Mouse (Mus musculus): ENCODE results near the gene Agap1. TPM values are rescaled to one million over a fixed set of nuclear protein-coding genes. Genes with fewer than 3 reads are reported as not detected.

Gene Agap1
- polyA plus RNA-seq, 1 experiment from 2014 or later, result 17.9 TPM

DNA sequence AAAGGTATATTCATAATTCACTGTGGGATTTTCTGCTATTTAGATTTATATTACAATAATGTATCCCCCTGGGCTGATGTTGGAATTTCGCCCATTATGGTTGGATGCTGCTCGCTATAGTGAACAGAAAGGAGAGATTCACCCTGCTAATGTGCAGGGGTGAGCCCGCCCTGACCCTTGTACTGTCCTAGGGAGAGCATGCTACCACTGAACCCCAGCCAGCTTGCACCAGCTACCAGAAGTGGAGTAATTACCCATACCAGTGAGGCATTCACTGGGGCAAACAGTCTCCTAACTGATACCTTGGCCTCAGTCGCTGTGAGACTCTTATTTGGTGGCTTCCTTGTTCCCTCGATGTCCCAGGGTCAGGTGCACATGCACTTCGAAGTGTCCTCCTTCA lies 281.4 kb downstream of the Agap1 start:
- Histone ChIP-seq H3K4me2 (ENCODE audit: low read length) (no peak overlapping the region), H3K4me3 (ENCODE audit: low read depth, low read length) (no peak overlapping the region), H3K9me3 (ENCODE audit: control insufficient read depth, low read length) (no peaks in the 10 kb centered on the region), H3K27ac (ENCODE audit: low read depth) (no peak overlapping the region), H3K9ac (ENCODE audit: low read length) (no peak overlapping the region), H3K36me3 (ENCODE audit: control insufficient read depth, insufficient read depth, low read length) (peaks cover 6% of the 10 kb centered on the region; the same call in 1 of the 2 replicates), H3K27me3 (replicated peaks; ENCODE audit: control insufficient read depth, insufficient read depth, low read length) (no peaks in the 10 kb centered on the region), H3K4me1 (replicated peaks; ENCODE audit: control insufficient read depth, insufficient read depth, low read length) (no peaks in the 10 kb centered on the region)
- 89% methylated on average over 6 of the region's 6 CpGs for WGBS
- DNase-seq (ENCODE audit: low spot score) (no peak), ATAC-seq (replicated peaks; ENCODE audit: low FRiP score, low TSS enrichment, low read depth) (no peak)

DNA sequence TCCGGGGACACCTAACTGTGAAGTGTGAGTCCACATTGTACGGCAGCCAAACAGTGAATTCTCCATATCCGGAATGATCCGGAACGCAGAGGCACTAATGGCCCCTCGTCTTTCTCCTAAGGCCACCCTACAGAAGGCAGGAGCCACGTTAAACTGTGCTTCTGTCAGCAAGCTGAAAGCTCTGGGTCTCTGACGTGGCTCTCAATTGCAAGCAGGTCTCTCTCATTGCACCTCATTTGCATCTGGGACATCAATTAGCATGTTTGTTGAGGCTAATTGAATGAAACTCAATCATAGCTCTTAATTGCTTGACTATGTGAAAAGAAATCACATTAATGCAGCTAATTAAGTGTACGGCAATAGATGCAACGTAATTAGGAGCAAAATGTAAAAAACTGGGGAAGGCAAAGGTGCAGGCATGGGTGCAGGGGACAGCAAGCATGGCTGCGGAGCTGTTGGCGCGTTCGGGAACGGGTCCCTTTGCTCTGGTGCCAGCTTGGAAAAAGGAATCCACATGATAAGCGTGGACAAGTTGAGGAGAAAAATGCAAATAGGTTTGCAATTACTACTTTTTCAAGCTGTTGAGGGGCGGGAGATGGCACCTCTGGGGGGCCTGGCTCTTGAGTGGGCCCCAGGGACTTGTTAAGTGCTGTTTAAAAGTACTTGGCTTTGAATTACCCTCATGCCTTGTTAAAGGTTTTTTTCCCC lies 284.6 kb downstream of the Agap1 start:
- H3K4me1 ChIP-seq (replicated peaks; ENCODE audit: control insufficient read depth, insufficient read depth, low read length), result no peaks in the 10 kb centered on the region
- WGBS, result 72% methylated on average over 17 of the region's 17 CpGs
- no peak overlapping the region for H3K27ac ChIP-seq (ENCODE audit: low read depth)
- H3K9ac ChIP-seq (ENCODE audit: low read length), result no peak overlapping the region
- peaks cover 18% of the 10 kb centered on the region; the same call in 1 of the 2 replicates for H3K36me3 ChIP-seq (ENCODE audit: control insufficient read depth, insufficient read depth, low read length)
- no peaks in the 10 kb centered on the region for H3K27me3 ChIP-seq (replicated peaks; ENCODE audit: control insufficient read depth, insufficient read depth, low read length)
- H3K9me3 ChIP-seq (ENCODE audit: control insufficient read depth, low read length), result no peaks in the 10 kb centered on the region
- H3K4me3 ChIP-seq (ENCODE audit: low read depth, low read length), result no peak overlapping the region
- DNase-seq (ENCODE audit: low spot score) (no peak), ATAC-seq (replicated peaks; ENCODE audit: low FRiP score, low TSS enrichment, low read depth) (no peak)
- no peak overlapping the region for H3K4me2 ChIP-seq (ENCODE audit: low read length)

DNA sequence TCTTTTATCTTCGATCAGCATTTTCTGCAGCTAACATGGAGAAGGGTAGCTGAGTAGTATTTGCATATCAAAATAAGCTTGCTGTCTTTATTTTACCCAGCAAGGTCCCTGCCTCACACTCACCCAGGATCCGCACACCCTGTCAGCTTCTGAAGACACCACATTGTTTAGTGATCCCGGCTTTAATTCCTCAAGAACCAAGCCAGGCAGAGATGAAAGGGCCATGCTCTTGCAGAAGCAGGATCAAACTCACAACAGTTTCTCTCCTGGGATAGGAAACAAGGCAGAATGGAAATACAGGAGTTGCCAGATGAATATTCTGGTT lies 285.1 kb downstream of the Agap1 start:
- Histone ChIP-seq H3K9ac (ENCODE audit: low read length) (no peak overlapping the region), H3K4me2 (ENCODE audit: low read length) (no peak overlapping the region), H3K27ac (ENCODE audit: low read depth) (no peak overlapping the region), H3K4me1 (replicated peaks; ENCODE audit: control insufficient read depth, insufficient read depth, low read length) (no peaks in the 10 kb centered on the region), H3K27me3 (replicated peaks; ENCODE audit: control insufficient read depth, insufficient read depth, low read length) (no peaks in the 10 kb centered on the region), H3K4me3 (ENCODE audit: low read depth, low read length) (no peak overlapping the region), H3K9me3 (ENCODE audit: control insufficient read depth, low read length) (no peaks in the 10 kb centered on the region), H3K36me3 (ENCODE audit: control insufficient read depth, insufficient read depth, low read length) (peaks cover 18% of the 10 kb centered on the region; the same call in 1 of the 2 replicates)
- no peak for DNase-seq (ENCODE audit: low spot score)
- WGBS, result 43% methylated on average over 3 of the region's 3 CpGs
- no peak for ATAC-seq (replicated peaks; ENCODE audit: low FRiP score, low TSS enrichment, low read depth)

DNA sequence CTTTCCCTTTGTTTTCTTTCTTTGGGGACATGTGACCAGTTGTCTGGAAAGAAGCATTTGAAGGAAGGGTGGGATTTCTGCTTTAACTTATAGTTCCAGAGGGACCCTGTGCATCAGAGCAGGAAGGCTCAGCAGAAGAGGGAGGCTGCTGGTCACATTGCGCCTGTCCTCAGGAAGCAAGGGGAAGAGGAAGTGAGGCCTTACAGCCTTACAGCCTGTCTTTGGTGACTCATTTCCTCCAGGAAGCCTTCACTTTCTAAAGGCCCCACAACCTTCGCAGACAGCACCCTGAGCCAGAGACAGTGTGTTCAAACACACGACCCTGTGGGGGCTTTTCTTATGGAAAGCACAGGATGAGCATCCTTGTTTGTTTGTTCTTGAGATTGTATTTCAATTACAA lies 287.8 kb downstream of the Agap1 start:
- 64% methylated on average over 3 of the region's 3 CpGs for WGBS
- no peaks in the 10 kb centered on the region for H3K27me3 ChIP-seq (replicated peaks; ENCODE audit: control insufficient read depth, insufficient read depth, low read length)
- H3K4me1 ChIP-seq (replicated peaks; ENCODE audit: control insufficient read depth, insufficient read depth, low read length), result no peaks in the 10 kb centered on the region

DNA sequence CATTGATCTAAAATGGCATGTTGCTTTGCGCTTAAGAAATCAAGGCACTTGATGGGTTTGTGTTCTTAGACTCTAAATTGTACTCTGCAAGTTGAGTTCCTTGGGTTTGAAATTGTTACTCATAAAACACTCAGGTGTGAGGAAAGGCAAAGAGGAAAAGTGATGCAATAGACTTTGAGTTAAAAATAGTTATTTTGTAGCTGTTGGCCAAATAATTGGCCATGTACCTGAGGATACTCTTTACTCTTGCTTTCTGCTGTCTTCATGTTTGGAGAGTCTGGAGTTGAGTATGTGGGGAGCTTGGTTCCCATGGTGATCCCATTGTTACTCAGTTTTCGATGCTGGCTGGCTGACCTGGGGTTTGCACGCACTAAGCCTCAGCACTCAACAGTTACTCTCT lies 291.6 kb downstream of the Agap1 start:
- DNase-seq (ENCODE audit: low spot score) (no peak), ATAC-seq (replicated peaks; ENCODE audit: low FRiP score, low TSS enrichment, low read depth) (no peak)
- H3K4me3 ChIP-seq (ENCODE audit: low read depth, low read length), result no peak overlapping the region
- H3K27ac ChIP-seq (ENCODE audit: low read depth), result no peak overlapping the region
- no peaks in the 10 kb centered on the region for H3K9me3 ChIP-seq (ENCODE audit: control insufficient read depth, low read length)
- no peaks in the 10 kb centered on the region for H3K27me3 ChIP-seq (replicated peaks; ENCODE audit: control insufficient read depth, insufficient read depth, low read length)
- 0 out of 2 replicates have a peak, but pooled peaks cover 13% of the 10 kb centered on the region for H3K36me3 ChIP-seq (ENCODE audit: control insufficient read depth, insufficient read depth, low read length)
- no peak overlapping the region for H3K4me2 ChIP-seq (ENCODE audit: low read length)
- WGBS, result 93% methylated on average over 3 of the region's 3 CpGs
- peaks cover 11% of the 10 kb centered on the region; the same call in 1 of the 2 replicates for H3K4me1 ChIP-seq (replicated peaks; ENCODE audit: control insufficient read depth, insufficient read depth, low read length)
- H3K9ac ChIP-seq (ENCODE audit: low read length), result no peak overlapping the region

More for the DNA sequence above, 287.8 kb downstream of the Agap1 start:
- H3K4me2 ChIP-seq (ENCODE audit: low read length), result no peak overlapping the region
- DNase-seq (ENCODE audit: low spot score) (no peak), ATAC-seq (replicated peaks; ENCODE audit: low FRiP score, low TSS enrichment, low read depth) (no peak)
- no peak overlapping the region for H3K9ac ChIP-seq (ENCODE audit: low read length)
- no peak overlapping the region for H3K27ac ChIP-seq (ENCODE audit: low read depth)
- no peak overlapping the region for H3K4me3 ChIP-seq (ENCODE audit: low read depth, low read length)
- H3K36me3 ChIP-seq (ENCODE audit: control insufficient read depth, insufficient read depth, low read length), result peaks cover 18% of the 10 kb centered on the region; the same call in 1 of the 2 replicates
- no peaks in the 10 kb centered on the region for H3K9me3 ChIP-seq (ENCODE audit: control insufficient read depth, low read length)

GRCm38 (mm10) chr1:89749666-89750065 lies 295.1 kb downstream of the Agap1 start:
- DNase-seq (ENCODE audit: low spot score), result no peak
- no peaks in the 10 kb centered on the region for H3K27me3 ChIP-seq (replicated peaks; ENCODE audit: control insufficient read depth, insufficient read depth, low read length)
- H3K4me1 ChIP-seq (replicated peaks; ENCODE audit: control insufficient read depth, insufficient read depth, low read length), result peaks cover 12% of the 10 kb centered on the region; the same call in 1 of the 2 replicates
- H3K4me2 ChIP-seq (ENCODE audit: low read length), result no peak overlapping the region
- H3K27ac ChIP-seq (ENCODE audit: low read depth), result no peak overlapping the region
- no peaks in the 10 kb centered on the region for H3K36me3 ChIP-seq (ENCODE audit: control insufficient read depth, insufficient read depth, low read length)
- H3K9me3 ChIP-seq (ENCODE audit: control insufficient read depth, low read length), result no peaks in the 10 kb centered on the region
- no peak overlapping the region for H3K9ac ChIP-seq (ENCODE audit: low read length)
- ATAC-seq (replicated peaks; ENCODE audit: low FRiP score, low TSS enrichment, low read depth), result no peak
- H3K4me3 ChIP-seq (ENCODE audit: low read depth, low read length), result no peak overlapping the region

DNA sequence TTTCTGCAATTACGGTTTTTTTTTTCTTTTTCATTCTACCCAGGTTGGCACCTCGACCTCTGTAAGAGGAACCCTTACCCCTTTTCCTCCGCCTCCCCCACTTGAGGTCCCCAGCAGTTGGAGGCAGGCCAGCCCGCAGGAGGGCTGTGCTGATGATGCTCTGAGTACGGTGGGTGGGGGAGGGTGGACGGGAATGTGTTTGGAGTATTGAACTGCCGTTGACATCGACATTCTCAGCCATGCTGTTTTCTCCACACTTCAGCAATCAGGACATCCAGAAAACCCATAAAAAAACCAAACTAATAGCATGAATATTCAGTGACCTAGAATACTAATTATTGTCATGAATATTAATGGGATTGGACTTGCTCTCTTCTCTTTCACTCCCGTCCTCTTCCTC lies 295.9 kb downstream of the Agap1 start:
- Histone ChIP-seq H3K4me3 (ENCODE audit: low read depth, low read length) (no peak overlapping the region), H3K36me3 (ENCODE audit: control insufficient read depth, insufficient read depth, low read length) (no peaks in the 10 kb centered on the region), H3K4me2 (ENCODE audit: low read length) (peak overlapping the region; percentile 33), H3K4me1 (replicated peaks; ENCODE audit: control insufficient read depth, insufficient read depth, low read length) (peaks cover 12% of the 10 kb centered on the region; the same call in 1 of the 2 replicates), H3K9ac (ENCODE audit: low read length) (no peak overlapping the region), H3K9me3 (ENCODE audit: control insufficient read depth, low read length) (no peaks in the 10 kb centered on the region), H3K27ac (ENCODE audit: low read depth) (no peak overlapping the region), H3K27me3 (replicated peaks; ENCODE audit: control insufficient read depth, insufficient read depth, low read length) (no peaks in the 10 kb centered on the region)
- 15% methylated on average over 9 of the region's 9 CpGs for WGBS
- no peak for ATAC-seq (replicated peaks; ENCODE audit: low FRiP score, low TSS enrichment, low read depth)
- DNase-seq (ENCODE audit: low spot score), result no peak

DNA sequence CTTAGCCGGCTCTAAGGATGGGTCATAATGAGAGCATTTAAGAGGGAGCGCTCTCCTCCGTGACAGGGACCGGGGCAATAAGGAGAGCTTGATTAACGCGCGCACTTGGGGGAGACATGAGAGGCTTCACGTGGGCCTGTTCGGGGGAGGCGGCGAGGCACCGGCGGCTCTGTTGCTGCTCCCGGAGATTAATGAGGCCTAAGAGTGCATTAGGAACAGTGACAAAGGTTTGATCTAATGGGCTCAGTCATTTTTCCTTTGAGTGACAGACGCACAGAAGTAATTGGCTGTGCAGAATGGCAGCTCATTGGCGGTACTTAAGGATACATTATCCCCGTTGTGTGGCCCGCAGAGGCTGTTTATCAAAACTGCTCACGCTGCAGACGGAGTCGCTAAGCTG lies 296.3 kb downstream of the Agap1 start:
- no peak for DNase-seq (ENCODE audit: low spot score)
- Histone ChIP-seq H3K4me3 (ENCODE audit: low read depth, low read length) (no peak overlapping the region), H3K27me3 (replicated peaks; ENCODE audit: control insufficient read depth, insufficient read depth, low read length) (no peaks in the 10 kb centered on the region), H3K36me3 (ENCODE audit: control insufficient read depth, insufficient read depth, low read length) (no peaks in the 10 kb centered on the region), H3K9ac (ENCODE audit: low read length) (no peak overlapping the region), H3K9me3 (ENCODE audit: control insufficient read depth, low read length) (no peaks in the 10 kb centered on the region), H3K4me1 (replicated peaks; ENCODE audit: control insufficient read depth, insufficient read depth, low read length) (peaks cover 12% of the 10 kb centered on the region; the same call in 1 of the 2 replicates), H3K4me2 (ENCODE audit: low read length) (peak overlapping the region; percentile 33), H3K27ac (ENCODE audit: low read depth) (no peak overlapping the region)
- no peak for ATAC-seq (replicated peaks; ENCODE audit: low FRiP score, low TSS enrichment, low read depth)
- 23% methylated on average over 21 of the region's 21 CpGs for WGBS

DNA sequence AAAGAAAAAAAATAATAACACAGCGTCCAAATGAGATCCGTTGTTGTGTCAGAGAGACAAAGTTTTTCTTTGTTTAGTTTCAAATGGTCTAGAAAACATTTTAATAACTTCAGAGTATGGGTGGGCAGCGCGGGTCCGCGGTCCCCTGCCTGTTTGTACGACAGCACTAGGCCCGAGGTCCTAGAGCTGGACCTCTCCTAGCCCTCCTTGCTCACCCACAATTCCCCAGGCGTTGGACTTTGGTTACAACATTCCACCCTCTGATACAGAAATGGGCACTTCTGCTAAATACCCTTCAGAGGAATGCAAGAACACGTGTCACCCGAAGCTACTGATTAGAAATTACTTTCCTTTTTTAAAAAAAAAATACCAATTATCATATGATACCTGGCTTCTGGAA lies 296.7 kb downstream of the Agap1 start:
- ATAC-seq (replicated peaks; ENCODE audit: low FRiP score, low TSS enrichment, low read depth) (no peak), DNase-seq (ENCODE audit: low spot score) (no peak)
- Histone ChIP-seq H3K4me1 (replicated peaks; ENCODE audit: control insufficient read depth, insufficient read depth, low read length) (peaks cover 12% of the 10 kb centered on the region; the same call in 1 of the 2 replicates), H3K27me3 (replicated peaks; ENCODE audit: control insufficient read depth, insufficient read depth, low read length) (no peaks in the 10 kb centered on the region), H3K4me3 (ENCODE audit: low read depth, low read length) (no peak overlapping the region), H3K36me3 (ENCODE audit: control insufficient read depth, insufficient read depth, low read length) (no peaks in the 10 kb centered on the region), H3K9ac (ENCODE audit: low read length) (no peak overlapping the region), H3K4me2 (ENCODE audit: low read length) (no peak overlapping the region), H3K27ac (ENCODE audit: low read depth) (no peak overlapping the region), H3K9me3 (ENCODE audit: control insufficient read depth, low read length) (no peaks in the 10 kb centered on the region)
- 76% methylated on average over 11 of the region's 11 CpGs for WGBS

All from intestine, embryonic 14.5 days (tissue).